Mouse (Mus musculus): ENCODE measurements around the gene Nos1. TPM values are rescaled to one million over a fixed set of nuclear protein-coding genes. Genes with fewer than 3 reads are reported as not detected.

Nos1 gene
- total RNA-seq, 2 experiments from 2014 or later = 5.1 to 8.6 TPM

DNA sequence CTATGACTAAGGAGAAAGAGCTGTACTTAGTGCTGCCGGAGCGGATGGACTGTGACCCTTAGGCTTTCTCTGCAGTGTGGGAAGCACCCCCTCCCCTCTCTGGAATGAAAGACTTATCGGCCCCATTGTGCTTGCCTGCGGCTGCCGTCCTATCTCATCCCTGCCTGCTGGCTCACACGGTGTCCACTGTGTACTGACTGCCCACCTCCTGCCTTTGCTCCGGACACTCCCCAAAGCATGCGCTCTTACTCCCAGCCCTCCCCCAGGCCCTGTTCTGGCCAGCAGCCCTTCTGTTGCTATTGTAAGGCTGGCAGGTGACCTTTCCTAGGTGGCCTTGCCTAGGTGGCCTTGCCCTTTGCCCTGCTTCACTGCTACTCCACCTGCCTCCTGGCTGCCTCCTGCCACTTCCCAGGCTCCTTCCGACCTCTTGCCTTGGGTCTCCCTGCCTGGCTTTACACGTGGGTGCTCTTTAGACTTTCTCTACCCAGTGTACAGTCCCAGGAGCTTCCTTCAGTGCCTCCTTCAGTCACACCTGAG, 216.7 kb downstream of the Nos1 start:
- no peak for DNase-seq

DNA sequence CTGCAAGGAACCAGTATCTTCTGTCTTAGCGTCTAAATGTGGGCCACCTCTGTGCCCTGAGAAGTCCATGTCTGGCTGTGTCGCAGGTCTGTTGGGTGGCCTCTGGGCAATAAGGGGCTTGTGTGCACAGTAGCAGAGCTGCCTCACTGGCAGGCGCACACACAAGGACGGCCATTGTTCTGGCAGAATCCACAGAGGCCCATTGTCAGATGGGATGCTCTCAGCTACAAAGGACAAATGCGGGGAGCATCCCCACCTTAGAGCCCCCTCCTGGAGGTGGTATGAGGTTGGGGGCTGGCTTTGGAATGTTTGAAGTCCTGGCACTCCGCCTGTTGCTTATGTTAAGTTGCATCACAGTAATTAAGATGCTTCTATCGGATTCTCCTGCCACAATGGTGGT, 218.2 kb downstream of the Nos1 start:
- no peak for DNase-seq

DNA sequence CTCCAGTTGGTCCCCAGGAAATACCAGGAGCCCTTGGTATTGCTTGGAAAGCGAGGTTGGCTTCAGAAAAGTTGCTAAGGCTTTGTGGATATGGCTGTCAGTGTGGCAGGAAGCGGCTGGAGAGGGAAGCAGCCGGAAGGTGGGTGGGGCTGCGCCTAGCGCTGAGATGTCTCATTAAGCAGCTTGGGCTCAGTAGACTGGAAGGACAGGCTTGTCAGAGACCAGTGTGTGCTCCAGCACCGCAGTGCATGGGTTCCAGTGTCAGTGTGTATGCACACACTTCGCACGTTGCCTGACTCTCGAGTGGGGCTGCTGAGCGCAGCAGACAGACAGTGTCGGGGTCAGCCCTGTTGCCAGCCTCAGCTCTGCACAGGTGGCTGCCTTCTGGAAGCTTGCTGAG, 218.8 kb downstream of the Nos1 start:
- no peak for DNase-seq

GRCm38 (mm10) chr5:118002059-118002458, 221.2 kb downstream of the Nos1 start:
- peak; percentile 75 for DNase-seq

DNA sequence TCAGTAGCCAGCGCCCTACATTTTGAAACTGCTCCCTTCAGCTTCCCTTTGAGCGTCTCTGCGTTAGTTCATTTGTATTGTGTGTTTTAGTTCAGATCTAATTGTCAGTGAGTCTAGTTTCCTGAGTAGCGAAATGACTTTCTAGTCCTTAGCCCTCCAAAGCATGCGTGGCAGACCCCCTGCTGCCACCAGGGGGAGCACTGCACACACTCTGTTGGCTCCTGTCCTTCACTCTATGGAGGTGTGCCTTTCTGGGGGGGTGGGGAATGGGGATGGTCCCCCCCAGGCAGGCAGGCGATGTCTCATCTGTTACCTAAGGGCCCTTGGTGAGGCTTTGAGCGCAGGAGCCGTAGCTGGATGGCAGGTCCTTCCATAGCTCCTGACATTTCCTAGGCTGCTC, 223.8 kb downstream of the Nos1 start:
- DNase-seq = peak; percentile 74

DNA sequence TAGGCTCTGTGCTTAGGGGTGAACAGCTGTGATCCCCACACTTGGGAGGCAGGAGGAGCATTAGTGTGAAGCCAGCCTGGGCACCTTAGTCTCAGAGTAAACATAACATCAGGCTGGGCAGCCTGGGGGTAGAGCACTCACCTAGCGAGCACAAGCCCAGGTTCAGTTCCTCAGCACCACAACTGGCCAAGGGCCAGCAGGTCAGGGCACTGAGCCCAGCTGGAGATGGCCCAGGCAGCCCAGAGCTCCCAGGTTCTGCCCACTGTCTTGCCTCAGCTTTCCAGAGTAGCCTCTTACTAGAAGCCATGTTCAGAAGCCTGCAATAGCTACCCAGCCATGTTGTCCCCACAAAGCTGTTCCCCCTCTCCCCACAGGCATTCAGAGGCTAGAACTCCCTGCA, 224.9 kb downstream of the Nos1 start:
- DNase-seq = no peak

DNA sequence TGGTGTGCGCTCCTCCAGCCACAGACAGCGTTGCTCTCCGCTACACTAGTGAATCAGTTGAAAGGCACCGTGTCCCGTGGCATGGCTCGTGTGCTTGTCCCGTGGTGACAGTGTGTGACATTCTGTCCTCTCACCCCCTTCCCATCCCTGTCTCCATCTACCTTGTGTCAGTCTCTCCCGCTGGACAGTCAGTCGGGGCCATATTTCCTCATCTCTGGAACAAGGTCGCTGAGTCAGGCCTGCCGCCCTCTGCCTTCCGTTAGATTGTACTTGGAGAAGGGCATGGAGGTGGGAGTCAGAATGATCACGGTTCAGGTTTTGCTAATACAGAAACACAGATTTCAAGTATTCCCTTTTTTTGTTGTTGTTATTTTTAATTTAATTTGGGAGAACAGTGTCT, 227.5 kb downstream of the Nos1 start:
- DNase-seq = no peak

Other genes with a start within 250 kb of the Nos1 start
- gene Fbxo21, start 195.7 kb downstream of the Nos1 start, total RNA-seq (2021) = 10 to 100 TPM; 17.3 to 21.9 TPM
- gene Tesc, start 246.7 kb downstream of the Nos1 start, total RNA-seq (2021) = 1 to 10 TPM in 1 of 2 experiments, under 1 TPM in 1; 0.70 to 1.4 TPM